Mouse (Mus musculus) olfactory bulb, adult 2 months (tissue): ENCODE measurements around the gene Cldn10. TPM values are rescaled to one million over a fixed set of nuclear protein-coding genes. Genes with fewer than 3 reads are reported as not detected.

ENCODE experiments used
- H3K27ac ChIP-seq: fragments of 200-500 bp; 2 replicates; pipeline ENCODE4 v1.5.1; 2012; ENCODE audit warnings: low read depth, low read length; ENCODE audit not compliant: insufficient read depth
- H3K4me1 ChIP-seq: fragments of 200-500 bp; 2 replicates; pipeline ENCODE4 v1.6.1; 2012; ENCODE audit warnings: low read length; ENCODE audit not compliant: control insufficient read depth, insufficient read depth
- H3K4me3 ChIP-seq: fragments of 200-500 bp; 2 replicates; pipeline ENCODE4 v1.5.1; 2012; ENCODE audit warnings: mild to moderate bottlenecking, low read depth, low read length, moderate library complexity; ENCODE audit not compliant: insufficient read depth
- CTCF ChIP-seq: fragments of 200-500 bp; IDR thresholded peaks from 2 replicates; pipeline ENCODE4 v1.5.1; 2012; ENCODE audit warnings: low read depth, mild to moderate bottlenecking, low read length, moderate library complexity; ENCODE audit not compliant: insufficient read depth
- POLR2A ChIP-seq: fragments of 200-500 bp; IDR thresholded peaks from 2 replicates; pipeline ENCODE4 v1.6.1; 2012; ENCODE audit warnings: mild to moderate bottlenecking, low read depth, low read length, moderate library complexity; ENCODE audit not compliant: insufficient read depth
- WGBS: fragments of 180-500 bp; shearing (Covaris S2); methylation state at CpG from one replicate; pipeline ENCODE4 v1.1.7; 2018; 5-methylcytosine and 5-hydroxymethylcytosine counted together
- polyA plus RNA-seq: library from polyadenylated mRNA; stranded (reverse); fragments of >200 nt; gene quantifications from 2 replicates; pipeline ENCODE4 v1.2.4, GENCODE M21; 2012; ENCODE audit warnings: low replicate concordance; ENCODE audit not compliant: missing spikeins, insufficient read depth, insufficient read length

Cldn10 gene
- polyA plus RNA-seq, 1 experiment: not detected

GRCm38 (mm10) chr14:118864905-118865304 is 77.2 kb downstream of the Cldn10 start:
- Histone ChIP-seq H3K27ac (no peak overlapping the region), H3K4me1 (no peaks in the 10 kb centered on the region), H3K4me3 (no peak overlapping the region)
- 48% methylated on average over 4 of the region's 4 CpGs for whole genome bisulfite sequencing
- TF ChIP-seq POLR2A (no peak), CTCF (no peak)

GRCm38 (mm10) chr14:118866014-118866811 is 78.5 kb downstream of the Cldn10 start:
- Histone ChIP-seq H3K4me1 (no peaks in the 10 kb centered on the region), H3K4me3 (no peak overlapping the region), H3K27ac (no peak overlapping the region)
- 93% methylated on average over 10 of the region's 10 CpGs for WGBS
- TF ChIP-seq CTCF: no peak
- TF ChIP-seq POLR2A: no peak

- 0 out of 2 replicates have a peak, but pooled peaks cover 1% of the 10 kb centered on the region for H3K4me1 ChIP-seq
- 39% methylated on average over 6 of the region's 6 CpGs for WGBS
- H3K4me3 ChIP-seq: no peak overlapping the region
- TF ChIP-seq POLR2A: no peak
- H3K27ac ChIP-seq: no peak overlapping the region
These were observed 79.7 kb downstream of the Cldn10 start for GRCm38 (mm10) chr14:118867366-118867765.

GRCm38 (mm10) chr14:118868102-118868724 is 80.5 kb downstream of the Cldn10 start:
- H3K4me1 ChIP-seq: 0 out of 2 replicates have a peak, but pooled peaks cover 2% of the 10 kb centered on the region
- H3K27ac ChIP-seq: no peak overlapping the region
- H3K4me3 ChIP-seq: no peak overlapping the region
- TF ChIP-seq POLR2A (no peak), CTCF (no peak)
- WGBS: 53% methylated on average over 13 of the region's 13 CpGs

- 93% methylated on average over 6 of the region's 6 CpGs for WGBS
- Histone ChIP-seq H3K27ac (no peak overlapping the region), H3K4me3 (no peak overlapping the region), H3K4me1 (0 out of 2 replicates have a peak, but pooled peaks cover 2% of the 10 kb centered on the region)
- TF ChIP-seq POLR2A (no peak), CTCF (no peak)
These were observed 82.0 kb downstream of the Cldn10 start for GRCm38 (mm10) chr14:118869712-118870111.

GRCm38 (mm10) chr14:118874126-118874525 is 86.4 kb downstream of the Cldn10 start:
- no peak overlapping the region for H3K27ac ChIP-seq
- H3K4me3 ChIP-seq: no peak overlapping the region
- WGBS: 84% methylated on average over 4 of the region's 4 CpGs
- no peak for TF ChIP-seq POLR2A
- H3K4me1 ChIP-seq: 0 out of 2 replicates have a peak, but pooled peaks cover 2% of the 10 kb centered on the region

- 81% methylated on average over 10 of the region's 10 CpGs for WGBS
- no peak for TF ChIP-seq CTCF
- TF ChIP-seq POLR2A: no peak
- Histone ChIP-seq H3K4me1 (0 out of 2 replicates have a peak, but pooled peaks cover 2% of the 10 kb centered on the region), H3K4me3 (no peak overlapping the region), H3K27ac (no peak overlapping the region)
These were observed 87.2 kb downstream of the Cldn10 start for GRCm38 (mm10) chr14:118874786-118875415.

GRCm38 (mm10) chr14:118878346-118878910 is 90.7 kb downstream of the Cldn10 start:
- 81% methylated on average over 11 of the region's 11 CpGs for WGBS
- Histone ChIP-seq H3K27ac (no peak overlapping the region), H3K4me3 (no peak overlapping the region), H3K4me1 (no peaks in the 10 kb centered on the region)
- TF ChIP-seq CTCF (no peak), POLR2A (no peak)

- 78% methylated on average over 10 of the region's 10 CpGs for WGBS
These were observed 93.0 kb downstream of the Cldn10 start for GRCm38 (mm10) chr14:118880696-118881095.

More at GRCm38 (mm10) chr14:118880696-118881095, 93.0 kb downstream of the Cldn10 start:
- H3K4me1 ChIP-seq: no peaks in the 10 kb centered on the region
- H3K4me3 ChIP-seq: no peak overlapping the region
- TF ChIP-seq CTCF (no peak), POLR2A (no peak)
- no peak overlapping the region for H3K27ac ChIP-seq
